Mouse (Mus musculus) heart, embryonic 15.5 days (tissue): ENCODE data around the gene Xylb. TPM values are rescaled to one million over a fixed set of nuclear protein-coding genes. Genes with fewer than 3 reads are reported as not detected.
A peak's percentile ranks its signal among the peaks of the same experiment; 100 is the strongest.

ENCODE experiments used
- ATAC-seq: fragments of 200-750 bp; cut with Nextera tagmentation; replicated peaks from 2 replicates; pipeline ENCODE4 v1.8.0; 2017; ENCODE audit warnings: low read depth, moderate TSS enrichment; ENCODE audit not compliant: insufficient number of reproducible peaks, insufficient read depth, low FRiP score
- H3K27ac ChIP-seq: fragments of 300-500 bp; sonication (generic); 2 replicates; pipeline ENCODE4 v1.5.1; 2015; ENCODE audit warnings: mild to moderate bottlenecking, inconsistent platforms
- H3K27me3 ChIP-seq: fragments of 300-500 bp; sonication (generic); 2 replicates; pipeline ENCODE4 v1.6.1; 2015; ENCODE audit warnings: inconsistent platforms
- H3K36me3 ChIP-seq: fragments of 300-500 bp; sonication (generic); 2 replicates; pipeline ENCODE4 v1.6.1; 2015; ENCODE audit warnings: mild to moderate bottlenecking, inconsistent platforms
- H3K4me1 ChIP-seq: fragments of 300-500 bp; sonication (generic); replicated peaks from 2 replicates; pipeline ENCODE4 v1.6.1; 2015; ENCODE audit warnings: inconsistent platforms
- H3K4me2 ChIP-seq: fragments of 300-500 bp; sonication (generic); 2 replicates; pipeline ENCODE4 v1.6.1; 2015; ENCODE audit warnings: inconsistent platforms, mild to moderate bottlenecking, moderate library complexity
- H3K4me3 ChIP-seq: fragments of 300-500 bp; sonication (generic); 2 replicates; pipeline ENCODE4 v1.5.1; 2015; ENCODE audit warnings: mild to moderate bottlenecking, inconsistent platforms
- H3K9ac ChIP-seq: fragments of 300-500 bp; sonication (generic); 2 replicates; pipeline ENCODE4 v1.6.1; 2015; ENCODE audit warnings: mild to moderate bottlenecking, inconsistent platforms
- H3K9me3 ChIP-seq: fragments of 300-500 bp; sonication (generic); replicated peaks from 2 replicates; pipeline ENCODE4 v1.6.1; 2016; ENCODE audit warnings: inconsistent platforms
- WGBS: fragments of 180-500 bp; shearing (Covaris S2); methylation state at CpG from one replicate; pipeline ENCODE4 v1.1.7; 2015; ENCODE audit warnings: mixed read lengths; 5-methylcytosine and 5-hydroxymethylcytosine counted together
- polyA plus RNA-seq: library from polyadenylated mRNA; unstranded; fragments of >200 nt; fragmentation: Nextera tagmentation; extraction: Ambion mirVana; gene quantifications from 2 replicates; pipeline ENCODE4 v1.2.1, GENCODE M21; 2015

Gene Xylb
- polyA plus RNA-seq: 1.1 and 2.6 TPM in 2 replicates

- Histone ChIP-seq H3K4me3 (peak within 1 kb of the TSS; percentile 83), H3K9ac (peak within 1 kb of the TSS; percentile 81), H3K4me2 (peak within 1 kb of the TSS; percentile 99), H3K4me1 (peaks cover 8% of the 10 kb centered on the region), H3K9me3 (no peaks in the 10 kb centered on the region), H3K36me3 (no peaks in the 10 kb centered on the region), H3K27ac (no peak within 1 kb of the TSS), H3K27me3 (no peaks in the 10 kb centered on the region)
- 3% methylated on average over 65 of the region's 65 CpGs for WGBS
- peak; percentile 91 for ATAC-seq
These were observed at the start of gene Xylb for GRCm38 (mm10) chr9:119357331-119358057. TSS of gene Xylb (plus strand) at chr9:119357381.

- ATAC-seq: no peak
- Histone ChIP-seq H3K27me3 (no peaks in the 10 kb centered on the region), H3K4me2 (no peak overlapping the region), H3K4me1 (peaks cover 14% of the 10 kb centered on the region), H3K9ac (no peak overlapping the region), H3K4me3 (no peak overlapping the region), H3K9me3 (no peaks in the 10 kb centered on the region), H3K36me3 (no peaks in the 10 kb centered on the region), H3K27ac (no peak overlapping the region)
- WGBS: 89% methylated on average over 1 of the region's 1 CpGs
These were observed 48.1 kb upstream of the Xylb start for GRCm38 (mm10) chr9:119309067-119309466.

GRCm38 (mm10) chr9:119313096-119313495 lies 44.1 kb upstream of the Xylb start:
- Histone ChIP-seq H3K36me3 (no peaks in the 10 kb centered on the region), H3K9ac (no peak overlapping the region), H3K4me3 (no peak overlapping the region), H3K4me2 (no peak overlapping the region), H3K27ac (no peak overlapping the region), H3K4me1 (peaks cover 10% of the 10 kb centered on the region), H3K27me3 (no peaks in the 10 kb centered on the region), H3K9me3 (no peaks in the 10 kb centered on the region)
- WGBS: 77% methylated on average over 10 of the region's 10 CpGs
- ATAC-seq: no peak

- Histone ChIP-seq H3K27ac (no peak overlapping the region), H3K27me3 (no peaks in the 10 kb centered on the region), H3K4me1 (peaks cover 19% of the 10 kb centered on the region), H3K36me3 (no peaks in the 10 kb centered on the region), H3K4me3 (no peak overlapping the region), H3K9ac (no peak overlapping the region), H3K4me2 (no peak overlapping the region), H3K9me3 (no peaks in the 10 kb centered on the region)
- 86% methylated on average over 1 of the region's 1 CpGs for WGBS
- no peak for ATAC-seq
These were observed 38.3 kb upstream of the Xylb start for GRCm38 (mm10) chr9:119318891-119319290.

GRCm38 (mm10) chr9:119320446-119320845 lies 36.7 kb upstream of the Xylb start:
- Histone ChIP-seq H3K36me3 (no peaks in the 10 kb centered on the region), H3K4me2 (peak overlapping the region; percentile 94), H3K27ac (no peak overlapping the region), H3K9ac (no peak overlapping the region), H3K4me1 (peaks cover 19% of the 10 kb centered on the region), H3K9me3 (no peaks in the 10 kb centered on the region), H3K4me3 (peak overlapping the region; percentile 68; the same call in 1 of the 2 replicates), H3K27me3 (no peaks in the 10 kb centered on the region)
- ATAC-seq: no peak
- WGBS: 80% methylated on average over 7 of the region's 7 CpGs

- H3K27ac ChIP-seq: no peak overlapping the region
- H3K4me3 ChIP-seq: peak overlapping the region; percentile 68
- ATAC-seq: no peak
- 11% methylated on average over 7 of the region's 7 CpGs for WGBS
- peak overlapping the region; percentile 77 for H3K9ac ChIP-seq
- peak overlapping the region; percentile 94 for H3K4me2 ChIP-seq
- no peaks in the 10 kb centered on the region for H3K27me3 ChIP-seq
- H3K36me3 ChIP-seq: no peaks in the 10 kb centered on the region
- peaks cover 19% of the 10 kb centered on the region for H3K4me1 ChIP-seq
- H3K9me3 ChIP-seq: no peaks in the 10 kb centered on the region
These were observed 36.2 kb upstream of the Xylb start for GRCm38 (mm10) chr9:119320946-119321345.

GRCm38 (mm10) chr9:119321392-119322229 lies 35.6 kb upstream of the Xylb start:
- under 1% methylated on average over 59 of the region's 59 CpGs for WGBS
- Histone ChIP-seq H3K9me3 (no peaks in the 10 kb centered on the region), H3K36me3 (no peaks in the 10 kb centered on the region), H3K4me1 (peaks cover 19% of the 10 kb centered on the region), H3K27me3 (no peaks in the 10 kb centered on the region), H3K9ac (peak overlapping the region; percentile 77), H3K4me3 (peak overlapping the region; percentile 68), H3K4me2 (peak overlapping the region; percentile 94), H3K27ac (peak overlapping the region; percentile 88)
- peak; percentile 27 for ATAC-seq

- under 1% methylated on average over 76 of the region's 76 CpGs for WGBS
- Histone ChIP-seq H3K4me1 (peaks cover 19% of the 10 kb centered on the region), H3K9ac (peak within 1 kb of the TSS; percentile 77), H3K4me2 (peak within 1 kb of the TSS; percentile 94), H3K4me3 (peak within 1 kb of the TSS; percentile 68), H3K27me3 (no peaks in the 10 kb centered on the region), H3K9me3 (no peaks in the 10 kb centered on the region), H3K27ac (peak within 1 kb of the TSS; percentile 88), H3K36me3 (no peaks in the 10 kb centered on the region)
- ATAC-seq: peak; percentile 96
These were observed 34.6 kb upstream of the Xylb start, which contains the start of gene Oxsr1 for GRCm38 (mm10) chr9:119322289-119323259. TSS of gene Oxsr1 (minus strand) at chr9:119322427.

GRCm38 (mm10) chr9:119323260-119323645 lies 33.9 kb upstream of the Xylb start:
- H3K9me3 ChIP-seq: no peaks in the 10 kb centered on the region
- WGBS: 4% methylated on average over 9 of the region's 9 CpGs
- no peaks in the 10 kb centered on the region for H3K36me3 ChIP-seq
- no peak for ATAC-seq
- peak overlapping the region; percentile 53 for H3K9ac ChIP-seq
- peak overlapping the region; percentile 94 for H3K4me2 ChIP-seq
- H3K4me3 ChIP-seq: peak overlapping the region; percentile 68
- H3K4me1 ChIP-seq: peaks cover 19% of the 10 kb centered on the region
- peak overlapping the region; percentile 88 for H3K27ac ChIP-seq
- no peaks in the 10 kb centered on the region for H3K27me3 ChIP-seq

- no peak for ATAC-seq
- no peaks in the 10 kb centered on the region for H3K9me3 ChIP-seq
These were observed 33.1 kb upstream of the Xylb start for GRCm38 (mm10) chr9:119324130-119324529.

More at GRCm38 (mm10) chr9:119324130-119324529, 33.1 kb upstream of the Xylb start:
- H3K36me3 ChIP-seq: no peaks in the 10 kb centered on the region
- WGBS: 68% methylated on average over 1 of the region's 1 CpGs
- H3K9ac ChIP-seq: no peak overlapping the region
- H3K4me3 ChIP-seq: no peak overlapping the region
- H3K27me3 ChIP-seq: no peaks in the 10 kb centered on the region
- H3K4me2 ChIP-seq: no peak overlapping the region
- no peak overlapping the region for H3K27ac ChIP-seq
- H3K4me1 ChIP-seq: peaks cover 19% of the 10 kb centered on the region
